Mouse (Mus musculus) brown adipose tissue, adult 24 weeks (tissue): ENCODE measurements around the gene Hecw2. TPM values are rescaled to one million over a fixed set of nuclear protein-coding genes. Genes with fewer than 3 reads are reported as not detected.

Source experiments
- H3K27ac ChIP-seq: fragments of 200-500 bp; replicated peaks from 2 replicates; pipeline ENCODE4 v1.5.1; 2012; ENCODE audit warnings: low read depth, mild to moderate bottlenecking, low read length
- H3K4me1 ChIP-seq: fragments of 200-500 bp; 2 replicates; pipeline ENCODE4 v1.6.1; 2012; ENCODE audit warnings: low read length, mixed read lengths; ENCODE audit not compliant: control insufficient read depth, insufficient read depth, insufficient read length
- H3K4me3 ChIP-seq: fragments of 200-500 bp; 2 replicates; pipeline ENCODE4 v1.5.1; 2012; ENCODE audit warnings: low read depth, mild to moderate bottlenecking, low read length, moderate library complexity; ENCODE audit not compliant: insufficient read depth
- polyA plus RNA-seq: library from polyadenylated mRNA; stranded (reverse); fragments of >200 nt; gene quantifications from 2 replicates; pipeline ENCODE4 v1.2.4, GENCODE M21; 2012; ENCODE audit not compliant: missing spikeins, insufficient read depth, insufficient read length

The Hecw2 gene
- polyA plus RNA-seq, 1 experiment, result 1.4 TPM

DNA sequence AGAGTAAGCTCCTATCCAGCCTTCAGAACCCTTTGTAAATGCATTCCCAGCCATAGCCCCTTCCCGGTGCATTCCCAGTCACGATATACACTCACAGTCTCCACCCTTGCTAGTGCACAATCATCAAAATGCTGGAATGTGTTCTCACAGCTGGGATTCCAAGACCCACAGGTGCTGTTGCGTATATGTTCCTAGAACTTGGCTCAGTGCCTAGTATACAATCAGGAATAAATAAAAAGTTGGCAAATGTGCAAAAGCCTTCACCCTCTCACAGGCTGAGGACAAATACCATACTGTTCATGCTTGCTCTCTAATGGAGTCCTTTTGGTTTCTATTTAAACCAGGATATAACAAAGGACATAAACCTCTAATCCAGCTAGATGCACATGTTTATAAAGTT lies 283.1 kb downstream of the Hecw2 start:
- Histone ChIP-seq H3K27ac (no peak overlapping the region), H3K4me1 (no peaks in the 10 kb centered on the region), H3K4me3 (no peak overlapping the region)

DNA sequence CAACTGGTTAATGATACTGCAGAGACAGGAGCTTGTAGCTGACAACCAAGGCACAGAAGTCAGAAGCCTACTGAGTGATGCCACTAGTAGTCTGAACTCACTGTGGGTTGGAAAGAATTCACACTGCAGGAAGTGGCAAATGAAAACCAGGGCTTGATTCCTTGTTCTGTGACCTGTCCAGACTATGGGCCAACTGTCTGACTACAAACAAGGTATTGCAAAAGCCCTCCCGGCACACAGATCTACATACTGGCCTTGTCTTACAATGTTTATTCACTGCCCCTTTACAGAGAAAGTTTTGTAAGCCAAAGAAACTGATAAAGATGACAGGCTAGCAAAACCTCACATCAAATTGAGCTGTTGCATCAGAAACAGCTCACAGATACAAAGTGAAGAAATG lies 284.7 kb downstream of the Hecw2 start:
- no peak overlapping the region for H3K27ac ChIP-seq
- H3K4me1 ChIP-seq, result no peaks in the 10 kb centered on the region
- H3K4me3 ChIP-seq, result no peak overlapping the region

DNA sequence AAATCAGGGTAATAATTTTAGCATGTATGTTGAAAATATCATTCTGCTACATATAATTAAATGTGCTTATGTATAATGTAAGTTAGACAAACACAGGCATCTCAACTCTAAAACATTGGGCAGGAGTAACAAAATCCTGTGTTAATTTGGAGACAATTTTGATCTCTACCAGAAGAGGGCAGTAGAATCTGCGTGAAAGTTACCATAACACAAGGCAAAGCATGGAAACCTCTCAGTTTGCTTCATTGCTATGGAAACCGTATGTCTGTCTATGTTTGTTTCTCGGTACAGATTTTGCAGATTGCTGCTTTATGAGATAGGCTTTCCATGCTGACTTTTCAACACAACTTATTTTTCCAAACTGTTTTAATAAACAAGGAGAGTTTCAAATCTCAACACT lies 285.9 kb downstream of the Hecw2 start:
- H3K4me3 ChIP-seq, result no peak overlapping the region
- no peak overlapping the region for H3K27ac ChIP-seq
- no peaks in the 10 kb centered on the region for H3K4me1 ChIP-seq

DNA sequence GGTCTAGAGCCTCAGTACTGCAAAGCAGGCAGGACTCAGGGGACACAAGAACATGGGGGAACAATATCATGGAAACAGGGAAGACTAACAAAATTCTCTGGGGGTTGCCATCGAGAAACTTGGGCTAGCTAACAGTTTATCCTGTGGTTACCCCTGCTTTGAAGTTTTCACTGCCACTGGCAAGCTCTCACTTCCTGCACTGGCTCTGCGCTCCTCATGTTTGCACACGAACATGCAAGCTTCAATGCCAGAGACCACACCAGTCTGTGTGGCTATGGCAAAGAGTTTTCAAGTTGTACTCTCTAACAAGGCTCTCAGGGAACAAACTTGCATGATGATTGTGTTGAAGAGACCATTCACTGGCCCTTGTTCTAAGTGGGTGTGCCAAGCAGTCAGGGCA lies 288.8 kb downstream of the Hecw2 start:
- Histone ChIP-seq H3K27ac (no peak overlapping the region), H3K4me3 (no peak overlapping the region), H3K4me1 (no peaks in the 10 kb centered on the region)

DNA sequence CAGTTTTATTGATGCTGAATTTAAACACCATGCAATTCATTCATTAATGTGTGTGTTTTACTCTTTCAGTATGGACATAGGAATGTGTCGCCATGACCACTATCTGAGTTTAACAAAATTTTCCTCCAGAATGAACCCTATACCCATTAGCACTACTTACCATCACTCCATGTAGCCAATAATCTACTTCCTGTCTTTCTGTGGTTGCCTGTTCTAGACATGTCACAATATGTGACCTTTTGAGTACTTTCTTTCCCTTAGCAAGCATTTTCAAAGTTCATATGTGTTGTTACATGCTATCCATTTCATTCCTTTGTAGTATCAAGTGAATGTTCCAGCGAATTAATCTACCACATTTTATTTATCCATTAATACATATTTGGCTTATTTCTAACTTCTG lies 294.6 kb downstream of the Hecw2 start:
- Histone ChIP-seq H3K27ac (no peak overlapping the region), H3K4me1 (no peaks in the 10 kb centered on the region), H3K4me3 (no peak overlapping the region)

DNA sequence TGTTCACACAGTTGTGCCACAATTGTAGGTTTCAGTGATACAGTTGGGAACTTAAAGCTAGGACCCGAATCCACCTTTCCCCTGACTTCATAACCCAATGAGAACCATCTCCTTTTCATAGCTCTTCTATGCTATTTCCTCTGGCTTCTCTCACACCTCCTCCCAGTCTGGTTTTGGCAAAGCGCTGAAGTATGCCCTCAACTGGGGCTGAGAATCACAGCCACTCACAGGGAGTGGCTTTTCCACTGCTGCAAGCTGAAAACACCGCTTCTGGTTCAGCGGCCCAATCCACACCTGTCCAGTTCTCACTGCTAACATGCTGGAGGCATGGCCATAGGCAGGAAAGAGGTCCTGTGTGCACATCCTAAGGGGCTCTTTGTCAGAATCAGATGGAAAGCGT lies 300.7 kb downstream of the Hecw2 start:
- Histone ChIP-seq H3K27ac (no peak overlapping the region), H3K4me3 (no peak overlapping the region), H3K4me1 (no peaks in the 10 kb centered on the region)

DNA sequence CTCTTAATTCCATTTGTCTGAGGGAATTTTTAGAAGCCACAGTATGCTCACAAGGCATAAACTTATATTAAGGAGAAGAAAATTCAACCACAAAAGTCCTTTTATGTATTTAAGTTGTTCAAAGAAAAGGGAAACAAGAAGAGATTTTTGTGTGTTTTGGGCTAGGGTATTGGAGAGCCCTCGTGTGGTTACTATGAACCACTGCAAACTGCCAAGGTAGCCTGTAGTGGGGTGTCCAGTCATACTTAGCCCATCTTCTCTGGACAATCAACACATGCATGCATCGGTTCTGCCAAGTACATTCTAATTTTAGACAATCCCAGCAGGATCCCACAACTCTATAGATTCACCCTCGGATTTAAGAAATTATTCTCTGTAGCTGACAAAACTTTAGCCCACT lies 304.6 kb downstream of the Hecw2 start:
- Histone ChIP-seq H3K27ac (no peak overlapping the region), H3K4me1 (no peaks in the 10 kb centered on the region), H3K4me3 (no peak overlapping the region)

DNA sequence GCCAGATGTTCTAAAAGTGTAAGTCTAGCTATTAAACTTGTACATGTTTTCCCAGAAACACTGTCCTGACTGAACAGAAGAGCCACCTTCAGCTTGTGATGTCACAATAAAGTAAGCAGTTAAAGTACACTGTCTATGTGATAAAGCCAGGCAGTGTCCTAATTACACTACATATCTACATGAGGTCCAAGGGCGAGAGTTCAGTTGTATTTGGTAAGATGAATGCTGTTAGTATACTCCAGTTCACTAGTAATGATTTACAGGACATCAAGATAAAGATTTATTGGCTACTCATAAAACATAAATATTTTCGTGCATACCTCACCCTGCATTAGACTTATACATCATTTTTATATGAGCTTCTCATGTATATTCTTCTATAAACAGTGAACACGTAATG lies 305.2 kb downstream of the Hecw2 start:
- Histone ChIP-seq H3K4me1 (no peaks in the 10 kb centered on the region), H3K4me3 (no peak overlapping the region), H3K27ac (no peak overlapping the region)

DNA sequence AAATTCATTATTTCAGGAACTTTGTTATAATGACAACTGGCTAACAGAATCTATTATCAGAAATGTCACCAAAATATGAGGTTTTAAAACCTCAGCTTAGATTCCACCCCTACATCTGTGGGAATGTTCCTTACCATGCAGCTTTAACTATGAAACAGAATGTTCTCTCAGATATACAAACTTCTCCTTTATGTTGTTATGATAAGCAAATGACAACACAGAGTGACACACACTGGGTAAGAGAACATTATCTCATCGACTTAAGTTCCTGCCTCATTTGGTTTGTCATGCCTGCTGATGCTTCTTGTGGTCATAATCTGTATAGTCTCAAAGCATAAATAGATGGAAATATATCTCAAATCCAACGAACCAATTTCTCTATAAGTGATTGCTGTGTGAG lies 312.5 kb downstream of the Hecw2 start:
- Histone ChIP-seq H3K27ac (no peak overlapping the region), H3K4me1 (no peaks in the 10 kb centered on the region), H3K4me3 (no peak overlapping the region)

DNA sequence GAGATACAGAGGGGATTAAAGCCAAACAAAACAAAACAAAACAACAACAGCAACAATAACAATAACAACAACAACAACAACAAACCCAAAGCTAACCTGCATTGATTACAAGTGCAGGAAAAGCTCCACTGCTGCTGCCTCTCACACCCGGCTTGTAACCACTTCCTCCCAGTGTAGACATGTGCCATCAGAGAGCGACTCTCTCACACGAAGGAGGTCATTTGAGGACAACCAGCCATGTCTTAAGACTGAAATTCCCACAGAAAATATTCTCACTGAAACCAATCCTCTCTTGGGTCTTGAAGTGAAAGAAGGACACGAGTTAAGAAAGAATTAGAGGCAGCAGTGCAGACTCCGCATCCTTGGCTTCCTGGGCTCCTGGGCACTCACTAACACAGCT lies 319.0 kb downstream of the Hecw2 start:
- Histone ChIP-seq H3K4me1 (peaks cover 5% of the 10 kb centered on the region; the same call in 1 of the 2 replicates), H3K4me3 (no peak overlapping the region), H3K27ac (no peak overlapping the region)

DNA sequence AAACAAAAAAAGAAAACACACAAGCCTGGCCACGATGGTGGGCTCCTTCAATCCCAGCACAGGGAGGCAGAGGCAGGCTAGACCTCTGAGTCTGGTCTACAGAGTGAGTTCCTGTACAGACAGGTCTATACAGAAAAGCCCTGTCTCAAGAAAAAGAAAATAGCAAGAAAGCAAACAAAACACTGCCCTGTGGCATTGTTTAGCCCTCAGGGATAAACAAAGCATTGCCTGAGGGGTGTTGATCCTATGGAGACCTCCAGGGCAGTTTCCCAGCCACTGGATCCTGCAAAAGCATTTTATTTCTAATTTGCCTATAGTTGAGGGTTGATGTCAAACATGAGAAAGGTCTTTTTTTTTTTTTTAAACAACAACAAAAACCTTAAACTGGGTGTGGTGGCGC lies 327.7 kb downstream of the Hecw2 start:
- Histone ChIP-seq H3K4me3 (no peak overlapping the region), H3K4me1 (0 out of 2 replicates have a peak, but pooled peaks cover 2% of the 10 kb centered on the region), H3K27ac (no peak overlapping the region)

DNA sequence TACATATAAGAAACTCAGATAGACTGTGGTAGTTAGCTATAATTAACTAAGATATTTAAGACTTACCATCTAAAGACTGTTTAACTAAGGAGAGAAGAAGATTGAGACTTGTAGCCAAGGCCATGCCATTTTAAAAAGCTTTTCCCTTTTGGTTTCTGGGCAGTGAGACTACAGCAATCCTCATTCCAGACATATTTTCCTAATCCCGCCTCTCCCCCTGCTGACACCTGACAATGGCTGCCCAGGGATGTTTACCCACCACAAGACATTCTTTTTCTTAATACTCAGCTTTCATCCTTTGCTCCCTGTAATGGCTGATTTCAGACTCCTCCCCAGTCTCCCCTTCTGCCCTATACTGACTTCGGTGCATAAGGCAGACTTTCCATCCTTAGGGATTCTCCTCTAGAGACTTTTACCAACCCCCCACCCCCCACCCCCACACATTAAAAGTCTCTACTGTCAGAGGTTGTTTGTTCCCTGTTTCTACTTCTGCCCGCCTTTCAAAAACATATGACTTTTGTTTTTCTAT lies 328.5 kb downstream of the Hecw2 start:
- Histone ChIP-seq H3K4me1 (0 out of 2 replicates have a peak, but pooled peaks cover 2% of the 10 kb centered on the region), H3K27ac (no peak overlapping the region), H3K4me3 (no peak overlapping the region)

DNA sequence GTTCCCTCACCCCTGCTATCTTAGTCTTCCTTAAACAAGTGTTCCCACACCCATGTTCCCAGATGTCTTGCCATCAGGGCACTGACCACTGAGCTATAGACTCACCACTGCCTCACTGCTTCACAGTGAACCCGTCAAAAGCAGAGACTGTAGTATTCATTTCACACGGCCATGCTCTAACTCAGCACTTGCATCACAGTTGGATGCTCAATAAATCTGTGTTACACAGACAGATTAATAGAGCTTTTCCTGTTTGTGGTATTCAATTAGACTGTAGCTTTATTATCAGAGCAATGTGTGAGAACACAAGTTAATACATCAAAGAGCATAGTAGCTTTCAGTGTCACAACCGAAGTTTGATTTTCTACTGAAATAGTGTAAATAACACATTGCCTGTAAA lies 330.9 kb downstream of the Hecw2 start:
- H3K27ac ChIP-seq, result no peak overlapping the region
- H3K4me1 ChIP-seq, result 0 out of 2 replicates have a peak, but pooled peaks cover 2% of the 10 kb centered on the region
- no peak overlapping the region for H3K4me3 ChIP-seq

DNA sequence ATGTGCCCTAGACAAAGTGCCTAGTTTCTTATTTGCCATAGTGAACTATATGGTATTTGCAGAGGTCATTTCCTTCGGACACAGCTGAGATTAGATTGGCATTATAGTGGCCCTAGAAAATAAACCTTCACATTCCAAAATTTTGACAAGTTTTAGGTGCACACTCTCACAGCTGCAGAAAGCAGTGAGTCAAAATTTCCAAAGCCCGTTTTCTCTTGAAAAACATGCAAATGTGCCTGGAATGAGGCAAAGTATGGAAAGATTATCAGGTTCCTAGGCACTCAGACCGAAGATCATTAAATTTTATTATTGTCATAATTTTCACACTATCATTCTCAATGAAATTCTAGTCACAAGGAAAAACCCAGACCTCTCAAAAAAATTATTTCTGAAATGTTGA lies 334.4 kb downstream of the Hecw2 start:
- peaks cover 6% of the 10 kb centered on the region for H3K4me1 ChIP-seq
- no peak overlapping the region for H3K27ac ChIP-seq
- no peak overlapping the region for H3K4me3 ChIP-seq

DNA sequence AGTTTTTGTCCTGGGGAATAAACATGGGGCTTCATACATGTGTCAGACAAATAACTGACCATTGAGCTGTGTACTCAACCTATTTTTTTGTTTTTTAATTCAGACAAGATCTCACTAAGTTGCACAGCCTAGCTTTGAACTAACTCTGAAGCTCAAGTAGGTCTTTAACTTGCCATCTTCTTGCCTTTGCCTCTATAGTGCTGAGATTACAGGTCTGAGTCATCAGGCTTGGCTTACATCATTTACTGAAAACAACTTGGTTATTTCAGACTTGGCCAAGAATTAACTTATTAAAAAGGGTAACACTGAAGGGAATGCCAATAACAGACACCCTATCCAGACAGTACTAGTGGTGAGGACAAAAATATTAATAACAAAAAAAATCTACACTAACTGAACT lies 335.8 kb downstream of the Hecw2 start:
- Histone ChIP-seq H3K4me1 (peaks cover 6% of the 10 kb centered on the region), H3K4me3 (no peak overlapping the region), H3K27ac (no peak overlapping the region)

DNA sequence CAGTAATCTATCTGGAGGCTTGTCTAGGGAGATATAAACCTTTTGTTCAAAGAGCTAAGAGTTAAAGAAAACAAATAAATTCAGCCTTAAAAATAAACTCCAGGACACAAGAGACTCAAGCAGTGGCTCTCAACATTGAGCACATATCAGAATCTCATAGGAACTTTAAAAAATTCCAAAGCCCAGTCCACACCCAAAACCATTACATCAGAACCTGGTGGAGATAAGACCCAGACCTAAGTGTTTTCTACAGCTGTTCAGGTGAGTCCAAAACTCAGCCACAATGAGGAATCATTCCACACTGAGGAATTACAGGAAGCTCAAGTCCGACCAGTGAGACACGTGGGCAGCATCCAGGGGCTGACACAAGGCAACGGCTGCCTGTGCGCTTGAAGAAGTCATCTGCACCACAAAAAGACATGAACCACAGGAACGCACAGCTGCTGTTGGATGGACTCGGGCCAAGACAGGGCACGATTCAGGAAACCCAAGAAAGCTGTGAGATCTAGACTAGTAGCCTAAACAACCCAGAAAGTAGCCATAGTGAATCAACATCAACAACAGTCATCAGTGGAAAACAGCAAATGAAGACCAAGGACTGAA lies 338.4 kb downstream of the Hecw2 start:
- Histone ChIP-seq H3K27ac (peak overlapping the region; percentile 17; the same call in 1 of the 2 replicates), H3K4me3 (no peak overlapping the region), H3K4me1 (peaks cover 4% of the 10 kb centered on the region)
